Mouse (Mus musculus): ENCODE measurements around the gene Cdc42ep2. TPM values are rescaled to one million over a fixed set of nuclear protein-coding genes. Genes with fewer than 3 reads are reported as not detected.

The Cdc42ep2 gene
- polyA plus RNA-seq, 1 experiment from 2014 or later: 7.9 TPM

GRCm38 (mm10) chr19:5868096-5868495, 56.5 kb downstream of the Cdc42ep2 start:
- no peak for ATAC-seq

More at GRCm38 (mm10) chr19:5868096-5868495, 56.5 kb downstream of the Cdc42ep2 start:
- Histone ChIP-seq H3K9me3 (replicated peaks; ENCODE audit: control insufficient read depth, low read length) (no peaks in the 10 kb centered on the region), H3K27me3 (replicated peaks; ENCODE audit: control insufficient read depth, insufficient read depth, low read length) (no peaks in the 10 kb centered on the region), H3K9ac (ENCODE audit: low read length) (no peak overlapping the region), H3K4me1 (ENCODE audit: control insufficient read depth, insufficient read depth, low read length) (no peaks in the 10 kb centered on the region), H3K27ac (ENCODE audit: low read depth, low read length) (no peak overlapping the region), H3K4me2 (ENCODE audit: low read length) (no peak overlapping the region), H3K36me3 (ENCODE audit: control insufficient read depth, insufficient read depth, low read length) (peaks cover 59% of the 10 kb centered on the region), H3K4me3 (ENCODE audit: low read depth, low read length) (no peak overlapping the region)
- no peak for DNase-seq (ENCODE audit: low spot score)
- WGBS: 86% methylated on average over 6 of the region's 6 CpGs

Other genes starting within 250 kb of the Cdc42ep2 start
- 9.2 and 11.8 TPM in 2 replicates for gene Map3k11, start 236.1 kb downstream of the Cdc42ep2 start, polyA plus RNA-seq (2014; fragmentation: Nextera tagmentation; extraction: Ambion mirVana)
- 20.9 and 24.6 TPM in 2 replicates for gene Pcnx3, start 235.9 kb downstream of the Cdc42ep2 start, polyA plus RNA-seq (2014; fragmentation: Nextera tagmentation; extraction: Ambion mirVana)
- 0.17 TPM in 1 of 2 replicates, not detected in the other for gene Kcnk7, start 220.4 kb downstream of the Cdc42ep2 start, polyA plus RNA-seq (2014; fragmentation: Nextera tagmentation; extraction: Ambion mirVana)
- gene Ehbp1l1, start 198.5 kb downstream of the Cdc42ep2 start, polyA plus RNA-seq (2014; fragmentation: Nextera tagmentation; extraction: Ambion mirVana): 7.0 and 10.1 TPM in 2 replicates
- 204 and 233 TPM in 2 replicates for gene Fam89b, start 195.2 kb downstream of the Cdc42ep2 start, polyA plus RNA-seq (2014; fragmentation: Nextera tagmentation; extraction: Ambion mirVana)
- gene Ltbp3, start 183.9 kb downstream of the Cdc42ep2 start, polyA plus RNA-seq (2014; fragmentation: Nextera tagmentation; extraction: Ambion mirVana): 8.5 and 10.7 TPM in 2 replicates
- 56.1 and 67.9 TPM in 2 replicates for gene Scyl1, start 153.4 kb downstream of the Cdc42ep2 start, polyA plus RNA-seq (2014; fragmentation: Nextera tagmentation; extraction: Ambion mirVana)
- 13.1 and 16.0 TPM in 2 replicates for gene Frmd8, start 49.5 kb downstream of the Cdc42ep2 start, polyA plus RNA-seq (2014; fragmentation: Nextera tagmentation; extraction: Ambion mirVana)
- gene Slc25a45, start 47.0 kb downstream of the Cdc42ep2 start, polyA plus RNA-seq (2014; fragmentation: Nextera tagmentation; extraction: Ambion mirVana): 1.7 TPM in 2 replicates
- gene Tigd3, start 30.7 kb downstream of the Cdc42ep2 start, polyA plus RNA-seq (2014; fragmentation: Nextera tagmentation; extraction: Ambion mirVana): 7.0 and 7.1 TPM in 2 replicates
- 127 and 136 TPM in 2 replicates for gene Dpf2, start 11.8 kb downstream of the Cdc42ep2 start, polyA plus RNA-seq (2014; fragmentation: Nextera tagmentation; extraction: Ambion mirVana)
- gene Pola2, start 39.4 kb upstream of the Cdc42ep2 start, polyA plus RNA-seq (2014; fragmentation: Nextera tagmentation; extraction: Ambion mirVana): 35.5 and 41.1 TPM in 2 replicates
- gene Slc22a20, start 61.3 kb upstream of the Cdc42ep2 start, polyA plus RNA-seq (2014; fragmentation: Nextera tagmentation; extraction: Ambion mirVana): not detected in 2 replicates
- 2.4 TPM in 2 replicates for gene Capn1, start 91.1 kb upstream of the Cdc42ep2 start, polyA plus RNA-seq (2014; fragmentation: Nextera tagmentation; extraction: Ambion mirVana)
- 17.6 and 20.2 TPM in 2 replicates for gene Syvn1, start 121.8 kb upstream of the Cdc42ep2 start, polyA plus RNA-seq (2014; fragmentation: Nextera tagmentation; extraction: Ambion mirVana)
- 82.8 and 85.5 TPM in 2 replicates for gene Mrpl49, start 133.0 kb upstream of the Cdc42ep2 start, polyA plus RNA-seq (2014; fragmentation: Nextera tagmentation; extraction: Ambion mirVana)
- gene Fau, start 133.0 kb upstream of the Cdc42ep2 start, polyA plus RNA-seq (2014; fragmentation: Nextera tagmentation; extraction: Ambion mirVana): 626 and 785 TPM in 2 replicates
- 38.2 and 40.5 TPM in 2 replicates for gene Znhit2, start 136.4 kb upstream of the Cdc42ep2 start, polyA plus RNA-seq (2014; fragmentation: Nextera tagmentation; extraction: Ambion mirVana)
- gene Tm7sf2, start 143.6 kb upstream of the Cdc42ep2 start, polyA plus RNA-seq (2014; fragmentation: Nextera tagmentation; extraction: Ambion mirVana): 32.6 and 35.6 TPM in 2 replicates
- gene Vps51, start 152.4 kb upstream of the Cdc42ep2 start, polyA plus RNA-seq (2014; fragmentation: Nextera tagmentation; extraction: Ambion mirVana): 59.5 and 73.9 TPM in 2 replicates
- gene Tmem262, start 155.2 kb upstream of the Cdc42ep2 start, polyA plus RNA-seq (2014; fragmentation: Nextera tagmentation; extraction: Ambion mirVana): not detected in 2 replicates
- gene Gm28374, start 157.4 kb upstream of the Cdc42ep2 start, polyA plus RNA-seq (2014; fragmentation: Nextera tagmentation; extraction: Ambion mirVana): 1.1 and 1.4 TPM in 2 replicates
- gene Zfpl1, start 160.1 kb upstream of the Cdc42ep2 start, polyA plus RNA-seq (2014; fragmentation: Nextera tagmentation; extraction: Ambion mirVana): 81.1 and 87.2 TPM in 2 replicates
- 20.0 and 28.2 TPM in 2 replicates for gene Cdca5, start 160.2 kb upstream of the Cdc42ep2 start, polyA plus RNA-seq (2014; fragmentation: Nextera tagmentation; extraction: Ambion mirVana)
- not detected in 2 replicates for gene AC131692.1, start 169.6 kb upstream of the Cdc42ep2 start, polyA plus RNA-seq (2014; fragmentation: Nextera tagmentation; extraction: Ambion mirVana)
- gene Naaladl1, start 181.0 kb upstream of the Cdc42ep2 start, polyA plus RNA-seq (2014; fragmentation: Nextera tagmentation; extraction: Ambion mirVana): 0.36 and 0.42 TPM in 2 replicates
- 56.4 and 57.6 TPM in 2 replicates for gene Sac3d1, start 193.8 kb upstream of the Cdc42ep2 start, polyA plus RNA-seq (2014; fragmentation: Nextera tagmentation; extraction: Ambion mirVana)
- gene Snx15, start 203.5 kb upstream of the Cdc42ep2 start, polyA plus RNA-seq (2014; fragmentation: Nextera tagmentation; extraction: Ambion mirVana): 45.6 and 50.2 TPM in 2 replicates
- gene Batf2, start 216.2 kb upstream of the Cdc42ep2 start, polyA plus RNA-seq (2014; fragmentation: Nextera tagmentation; extraction: Ambion mirVana): not detected in 2 replicates
- 80.3 and 90.2 TPM in 2 replicates for gene Arl2, start 216.7 kb upstream of the Cdc42ep2 start, polyA plus RNA-seq (2014; fragmentation: Nextera tagmentation; extraction: Ambion mirVana)